Mouse (Mus musculus) lung, adult 2 months (tissue): Measurements from ENCODE around the gene Vdac2.

Experiments used
- CTCF ChIP-seq: fragments of 200-500 bp; IDR thresholded peaks from 2 replicates; pipeline ENCODE4 v1.5.1; 2011; ENCODE audit warnings: mild to moderate bottlenecking, low read length, control low read depth; ENCODE audit not compliant: insufficient read depth
- POLR2A ChIP-seq: fragments of 200-500 bp; IDR thresholded peaks from 2 replicates; pipeline ENCODE4 v1.6.1; 2011; ENCODE audit warnings: low read depth, mild to moderate bottlenecking, control low read depth, low read length, borderline replicate concordance; ENCODE audit errors: extremely low read depth

DNA sequence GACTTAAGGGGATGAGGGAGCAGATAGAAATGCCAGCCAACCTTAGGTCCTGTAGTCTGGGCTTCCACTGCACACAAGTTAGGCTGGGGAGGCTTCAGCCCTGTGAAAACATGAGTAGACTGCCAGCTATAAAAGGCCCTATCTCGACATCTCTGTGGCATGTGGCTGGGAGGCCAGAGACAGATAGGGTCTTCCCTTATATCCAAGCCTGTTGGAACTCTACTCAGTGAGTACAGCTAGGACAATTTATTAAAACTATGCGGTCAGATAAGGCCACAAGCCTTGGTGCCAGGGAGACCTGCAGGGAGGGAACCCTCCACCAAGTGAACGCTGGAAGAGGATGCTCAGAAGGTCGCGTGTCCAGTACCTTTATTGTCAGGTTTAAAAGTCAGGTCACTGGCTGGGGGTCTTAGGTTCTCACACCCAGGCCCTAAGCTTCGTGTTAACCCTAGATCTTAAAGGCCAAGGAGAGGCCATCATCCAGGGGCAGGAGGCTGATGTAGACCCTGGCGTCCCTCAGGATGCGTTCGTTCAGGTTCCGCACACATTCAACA lies 21.9 kb downstream of the Vdac2 start:
- no peak for TF ChIP-seq CTCF
- TF ChIP-seq POLR2A, result no peak
